Mouse (Mus musculus): ENCODE data around the gene Fam13c. TPM values are rescaled to one million over a fixed set of nuclear protein-coding genes. Genes with fewer than 3 reads are reported as not detected.
A peak's percentile ranks its signal among the peaks of the same experiment; 100 is the strongest.

The Fam13c gene
- polyA plus RNA-seq, 1 experiment from 2014 or later: 8.2 TPM

DNA sequence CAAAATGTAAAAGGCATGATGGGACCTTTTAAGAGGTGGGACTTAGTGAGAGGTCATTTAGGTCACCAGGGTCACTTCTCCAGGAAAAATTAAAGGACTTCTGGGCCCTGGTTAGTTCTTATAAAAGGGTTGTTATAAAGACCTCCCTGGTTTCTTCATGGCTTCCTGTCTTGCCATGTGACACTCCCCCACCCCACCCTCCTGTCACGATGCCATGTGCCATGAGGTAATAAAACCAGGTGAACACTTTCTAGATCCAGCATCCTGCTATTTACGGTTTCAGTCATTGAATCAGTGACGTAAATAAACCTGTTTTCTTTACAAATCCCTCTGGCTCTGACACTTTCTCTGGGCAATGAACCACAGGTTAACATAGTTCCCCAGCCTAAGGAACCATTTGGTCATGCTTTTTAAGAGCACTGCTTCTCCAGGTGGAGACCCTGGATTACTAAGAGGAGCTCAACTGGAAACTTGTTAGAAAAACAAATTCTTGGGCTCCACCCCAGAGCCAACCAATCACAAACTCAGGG is 146.7 kb downstream of the Fam13c start:
- Histone ChIP-seq H3K4me3 (replicated peaks) (no peak overlapping the region), H3K27ac (no peak overlapping the region), H3K4me2 (no peak overlapping the region), H3K4me1 (no peaks in the 10 kb centered on the region), H3K9ac (no peak overlapping the region), H3K9me3 (no peaks in the 10 kb centered on the region), H3K36me3 (no peaks in the 10 kb centered on the region), H3K27me3 (replicated peaks) (no peaks in the 10 kb centered on the region)
- WGBS: 81% methylated on average over 3 of the region's 3 CpGs
- no peak for ATAC-seq (ENCODE audit: insufficient read depth, low FRiP score, low read depth)

GRCm38 (mm10) chr10:70594007-70594406 is 153.7 kb downstream of the Fam13c start:
- H3K4me1 ChIP-seq: peaks cover 5% of the 10 kb centered on the region
- no peak overlapping the region for H3K9ac ChIP-seq
- 61% methylated on average over 1 of the region's 1 CpGs for WGBS
- peaks cover 9% of the 10 kb centered on the region; the same call in 1 of the 2 replicates for H3K27me3 ChIP-seq (replicated peaks)
- no peak overlapping the region for H3K4me2 ChIP-seq
- H3K9me3 ChIP-seq: no peaks in the 10 kb centered on the region
- no peak for ATAC-seq (ENCODE audit: insufficient read depth, low FRiP score, low read depth)
- H3K4me3 ChIP-seq (replicated peaks): no peak overlapping the region
- no peak overlapping the region for H3K27ac ChIP-seq
- H3K36me3 ChIP-seq: no peaks in the 10 kb centered on the region

- peak overlapping the region; percentile 96 for H3K4me2 ChIP-seq
- WGBS: 19% methylated on average over 10 of the region's 10 CpGs
- no peaks in the 10 kb centered on the region for H3K36me3 ChIP-seq
- no peak overlapping the region for H3K27ac ChIP-seq
- ATAC-seq (ENCODE audit: insufficient read depth, low FRiP score, low read depth): no peak
- H3K27me3 ChIP-seq (replicated peaks): peaks cover 19% of the 10 kb centered on the region
- no peaks in the 10 kb centered on the region for H3K9me3 ChIP-seq
- no peak overlapping the region for H3K9ac ChIP-seq
- H3K4me3 ChIP-seq (replicated peaks): peak overlapping the region; percentile 67
- peaks cover 5% of the 10 kb centered on the region for H3K4me1 ChIP-seq
Measured at GRCm38 (mm10) chr10:70598081-70598515, 157.8 kb downstream of the Fam13c start.

- under 1% methylated on average over 47 of the region's 48 CpGs for WGBS
- Histone ChIP-seq H3K9ac (no peak overlapping the region), H3K4me1 (peaks cover 5% of the 10 kb centered on the region)
Measured at GRCm38 (mm10) chr10:70598516-70599125, 158.3 kb downstream of the Fam13c start.

GRCm38 (mm10) chr10:70599126-70599924 is 159.0 kb downstream of the Fam13c start:
- Histone ChIP-seq H3K9me3 (no peaks in the 10 kb centered on the region), H3K4me2 (peak overlapping the region; percentile 96), H3K36me3 (no peaks in the 10 kb centered on the region), H3K9ac (no peak overlapping the region), H3K27me3 (replicated peaks) (peaks cover 19% of the 10 kb centered on the region), H3K4me3 (replicated peaks) (peak overlapping the region; percentile 67), H3K27ac (no peak overlapping the region), H3K4me1 (peaks cover 5% of the 10 kb centered on the region)
- under 1% methylated on average over 97 of the region's 124 CpGs for WGBS
- ATAC-seq (ENCODE audit: insufficient read depth, low FRiP score, low read depth): peak; percentile 94

More at GRCm38 (mm10) chr10:70598516-70599125, 158.3 kb downstream of the Fam13c start:
- H3K27ac ChIP-seq: no peak overlapping the region
- H3K9me3 ChIP-seq: no peaks in the 10 kb centered on the region
- peak; percentile 17; the same call in 1 of the 2 replicates for ATAC-seq (ENCODE audit: insufficient read depth, low FRiP score, low read depth)
- peaks cover 19% of the 10 kb centered on the region for H3K27me3 ChIP-seq (replicated peaks)
- peak overlapping the region; percentile 67 for H3K4me3 ChIP-seq (replicated peaks)
- peak overlapping the region; percentile 96 for H3K4me2 ChIP-seq
- no peaks in the 10 kb centered on the region for H3K36me3 ChIP-seq

DNA sequence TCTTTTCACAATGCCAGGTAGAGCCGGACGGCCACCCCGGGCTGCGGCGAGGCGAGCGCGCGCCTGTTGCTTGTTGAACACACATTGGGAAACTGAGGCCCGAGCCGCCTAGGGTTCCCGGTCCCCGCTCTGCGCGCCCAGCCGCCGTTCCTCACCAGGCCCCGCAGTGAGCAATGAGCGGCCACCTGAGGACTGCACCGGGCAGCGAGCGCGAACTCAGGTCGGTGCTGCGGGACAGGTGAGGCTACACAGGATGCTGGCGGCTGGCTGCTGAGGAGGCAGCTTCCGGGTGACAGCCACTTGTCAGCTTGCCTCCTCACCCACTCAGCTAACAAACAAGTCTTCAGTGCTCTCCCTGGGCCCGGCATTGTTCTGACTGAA is 159.6 kb downstream of the Fam13c start:
- Histone ChIP-seq H3K27ac (no peak overlapping the region), H3K27me3 (replicated peaks) (peaks cover 19% of the 10 kb centered on the region), H3K36me3 (no peaks in the 10 kb centered on the region), H3K9me3 (no peaks in the 10 kb centered on the region), H3K4me1 (peaks cover 5% of the 10 kb centered on the region), H3K9ac (no peak overlapping the region), H3K4me2 (peak overlapping the region; percentile 96), H3K4me3 (replicated peaks) (peak overlapping the region; percentile 67)
- under 1% methylated on average over 28 of the region's 28 CpGs for WGBS
- peak; percentile 7 for ATAC-seq (ENCODE audit: insufficient read depth, low FRiP score, low read depth)

Other genes with a start within 250 kb of the Fam13c start
- 0.77 and 2.3 TPM in 2 replicates for gene Mrln, start 235.8 kb upstream of the Fam13c start, polyA plus RNA-seq (2015; fragmentation: Nextera tagmentation; extraction: Ambion mirVana)
- 1.9 and 2.2 TPM in 2 replicates for gene Slc16a9, start 195.4 kb upstream of the Fam13c start, polyA plus RNA-seq (2015; fragmentation: Nextera tagmentation; extraction: Ambion mirVana)
- 3.4 and 4.0 TPM in 2 replicates for gene Phyhipl, start 215.5 kb downstream of the Fam13c start, polyA plus RNA-seq (2015; fragmentation: Nextera tagmentation; extraction: Ambion mirVana)

All from stomach, embryonic 15.5 days (tissue).